Mouse (Mus musculus) CD4-positive helper T cell, adult 2 months (primary cell): ENCODE data around the gene Osm.

Experiments used
- DNase-seq: peaks from one replicate; pipeline ENCODE4 v3.0.0-alpha.2; 2012; ENCODE audit warnings: low read depth, missing footprints, low spot score

Gene Osm

DNA sequence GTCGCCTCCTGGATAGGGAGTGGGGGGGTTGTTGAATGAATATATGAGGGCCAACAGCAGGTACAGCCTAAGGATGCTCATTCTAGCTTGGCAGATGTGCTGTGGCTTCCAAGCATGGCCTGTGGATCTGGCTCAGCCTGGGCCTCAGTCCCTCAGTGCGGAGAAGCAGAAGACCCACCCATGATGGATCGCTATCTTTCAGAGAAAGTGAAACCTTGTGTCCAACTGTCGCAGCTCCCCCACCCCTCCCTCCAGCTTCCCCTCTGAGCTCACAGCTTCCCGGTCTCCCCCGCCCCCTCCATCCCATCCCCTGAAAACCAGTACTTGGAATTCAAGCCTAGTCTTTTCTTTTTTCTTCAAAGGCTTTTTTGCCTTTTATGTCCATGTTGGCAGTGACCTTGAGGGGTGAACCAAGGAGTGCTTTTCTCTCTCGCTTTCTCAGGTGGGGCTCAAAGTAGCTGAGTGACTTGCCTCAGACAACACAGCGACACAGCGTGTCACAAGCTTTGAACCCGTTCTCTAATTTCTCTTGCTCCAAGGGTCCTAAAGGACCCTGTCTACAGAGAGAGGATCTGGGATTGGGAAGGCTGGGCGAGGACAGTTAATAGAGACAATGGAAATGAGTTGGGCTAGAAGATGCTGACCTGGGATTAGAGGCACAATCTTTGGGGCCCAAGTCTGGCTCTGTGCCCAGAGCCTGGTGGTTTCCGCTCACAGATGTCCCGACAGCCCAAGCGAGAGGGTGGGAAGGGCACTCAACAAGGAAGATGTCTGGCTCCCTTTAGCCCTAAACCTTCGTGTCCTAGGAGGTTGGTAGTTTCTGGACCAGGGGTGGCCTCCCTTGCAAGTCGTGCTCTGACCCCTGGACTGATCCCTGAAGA is at the start of gene Osm:
Gene Osm (plus strand): TSS at position 756 of the 881 bp plus-strand sequence.
- DNase-seq: peak; percentile 84

DNA sequence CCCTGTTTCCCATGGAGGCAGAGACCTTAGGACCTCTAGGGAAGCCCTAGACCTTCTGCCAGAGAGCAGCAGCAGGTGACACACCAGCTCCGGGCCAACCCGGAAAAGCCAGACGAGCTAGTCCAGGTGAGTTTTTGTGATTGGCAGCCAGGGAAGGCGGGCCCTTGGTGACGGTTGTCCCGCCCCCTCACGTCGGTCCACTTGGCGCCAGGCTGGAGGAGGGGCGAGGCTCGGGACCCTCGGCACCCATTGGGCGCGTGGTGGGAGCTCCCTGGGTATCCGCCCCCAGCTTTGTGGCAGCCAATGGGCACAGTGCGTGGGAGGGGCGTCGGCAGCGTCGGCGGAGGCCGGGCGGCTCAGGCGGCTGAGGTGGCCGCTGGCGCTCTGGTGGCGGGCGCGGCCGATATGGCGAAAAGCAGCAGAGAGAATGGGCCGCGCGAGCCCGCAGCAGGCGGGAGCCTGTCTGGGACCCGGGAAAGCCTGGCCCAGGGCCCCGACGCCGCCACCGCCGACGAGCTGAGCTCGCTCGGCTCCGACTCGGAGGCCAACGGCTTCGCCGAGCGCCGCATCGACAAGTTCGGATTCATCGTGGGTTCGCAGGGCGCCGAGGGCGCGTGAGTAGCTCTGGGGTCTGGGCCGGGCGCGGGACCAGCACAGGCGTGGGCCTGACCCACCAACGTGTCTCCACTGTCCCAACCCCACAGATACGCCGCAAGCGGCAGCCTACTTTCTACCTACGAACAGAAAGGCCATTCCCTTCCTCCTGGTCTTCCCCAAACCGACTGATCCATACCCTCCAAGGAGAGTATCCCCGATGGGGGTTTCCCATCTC is 49.5 kb upstream of the Osm start, which contains the start of gene Tbc1d10a:
Gene Tbc1d10a (plus strand): TSS at position 304 of the 832 bp plus-strand sequence.
- DNase-seq: peak; percentile 99

- DNase-seq: no peak
Observed at GRCm38 (mm10) chr11:4187318-4187700, 48.9 kb upstream of the Osm start.

GRCm38 (mm10) chr11:4189182-4189581 is 47.0 kb upstream of the Osm start:
- DNase-seq: no peak

DNA sequence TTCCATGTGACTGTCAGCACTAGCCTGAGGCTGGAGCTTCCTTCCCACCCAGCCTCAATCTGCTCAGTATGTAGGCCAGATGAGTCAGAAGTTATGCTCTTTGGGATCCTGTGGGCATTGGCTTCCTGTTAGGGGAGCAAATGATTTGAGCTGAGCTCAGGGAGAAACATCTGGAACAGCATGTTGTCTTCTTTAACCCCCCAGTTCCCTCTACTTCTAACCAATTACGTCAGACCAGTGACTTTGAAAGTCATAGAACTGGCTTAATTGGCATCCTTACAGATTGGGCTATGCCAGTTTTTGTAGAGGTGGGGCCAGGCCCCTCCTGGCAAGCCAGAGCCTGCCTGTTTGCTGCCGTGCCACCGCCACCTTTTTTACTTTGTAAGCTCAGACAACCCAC is 45.5 kb upstream of the Osm start:
- DNase-seq: no peak

GRCm38 (mm10) chr11:4192757-4193156 is 43.5 kb upstream of the Osm start:
- no peak for DNase-seq

GRCm38 (mm10) chr11:4193420-4193819 is 42.8 kb upstream of the Osm start:
- DNase-seq: no peak

DNA sequence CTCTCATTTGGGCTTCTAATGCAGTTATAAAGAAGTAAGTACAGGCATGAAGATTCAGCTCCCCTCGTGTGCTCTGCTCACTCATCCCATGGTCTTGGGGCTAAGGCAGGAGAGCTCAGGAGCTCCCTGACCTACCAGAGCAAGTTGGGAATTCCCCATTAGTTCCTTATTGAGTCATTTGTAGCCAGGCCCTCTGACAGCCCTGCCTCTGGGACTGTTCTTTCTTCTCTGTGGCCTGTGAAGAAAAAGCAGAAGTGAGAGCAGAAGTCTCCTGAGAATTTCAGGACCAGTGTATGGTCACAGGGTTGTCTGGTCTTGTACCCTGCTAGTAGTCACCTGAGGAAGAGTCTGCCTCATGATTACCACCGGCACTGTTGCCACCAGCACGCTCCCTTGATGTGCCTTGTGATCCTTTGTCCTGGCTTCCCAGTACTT is 40.6 kb upstream of the Osm start:
- peak; percentile 37 for DNase-seq

- no peak for DNase-seq
Observed at GRCm38 (mm10) chr11:4196636-4197035, 39.6 kb upstream of the Osm start.

DNA sequence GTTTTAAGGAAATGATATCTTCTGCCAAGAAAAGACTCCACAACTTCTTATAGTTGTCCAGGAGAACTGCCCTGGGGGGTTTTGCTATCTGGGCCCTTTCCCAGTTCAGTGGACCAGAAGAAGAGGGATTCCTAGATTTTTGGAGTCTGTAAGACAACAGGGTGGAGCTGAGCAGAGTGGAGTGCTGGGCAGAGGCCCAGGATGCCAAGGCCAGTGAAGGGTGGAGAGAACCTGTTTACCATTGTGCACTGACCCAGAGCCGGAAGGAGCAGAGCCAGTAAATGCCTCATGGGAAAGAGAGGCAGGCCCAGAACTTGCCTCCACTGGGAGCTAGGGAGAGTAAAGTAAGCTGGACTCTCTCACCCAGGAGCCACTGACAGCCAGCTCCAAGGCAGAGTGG is 38.5 kb upstream of the Osm start:
- no peak for DNase-seq

GRCm38 (mm10) chr11:4201981-4202700 is 34.1 kb upstream of the Osm start:
- peak; percentile 43 for DNase-seq

- peak; percentile 79 for DNase-seq
Observed at GRCm38 (mm10) chr11:4202995-4203704, 33.1 kb upstream of the Osm start.

DNA sequence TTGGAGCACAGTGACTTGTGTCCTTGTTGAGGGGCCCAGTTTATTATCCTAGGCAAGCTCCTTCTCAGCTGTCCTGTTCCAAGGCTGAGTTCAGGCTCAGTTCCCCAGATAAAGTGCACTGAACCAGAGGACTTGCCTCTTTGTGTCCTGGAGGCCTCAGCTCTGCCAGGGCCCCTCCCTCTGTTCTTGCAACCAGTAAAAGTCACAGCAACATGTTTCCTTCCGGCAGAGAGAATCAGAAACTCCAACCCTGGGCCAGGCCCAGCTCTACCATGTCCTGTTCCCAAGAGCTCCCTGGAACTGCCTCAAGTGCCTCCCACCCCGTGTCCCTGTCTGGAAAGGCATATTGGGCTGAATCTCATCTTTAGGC is 32.5 kb upstream of the Osm start:
- peak; percentile 71 for DNase-seq

DNA sequence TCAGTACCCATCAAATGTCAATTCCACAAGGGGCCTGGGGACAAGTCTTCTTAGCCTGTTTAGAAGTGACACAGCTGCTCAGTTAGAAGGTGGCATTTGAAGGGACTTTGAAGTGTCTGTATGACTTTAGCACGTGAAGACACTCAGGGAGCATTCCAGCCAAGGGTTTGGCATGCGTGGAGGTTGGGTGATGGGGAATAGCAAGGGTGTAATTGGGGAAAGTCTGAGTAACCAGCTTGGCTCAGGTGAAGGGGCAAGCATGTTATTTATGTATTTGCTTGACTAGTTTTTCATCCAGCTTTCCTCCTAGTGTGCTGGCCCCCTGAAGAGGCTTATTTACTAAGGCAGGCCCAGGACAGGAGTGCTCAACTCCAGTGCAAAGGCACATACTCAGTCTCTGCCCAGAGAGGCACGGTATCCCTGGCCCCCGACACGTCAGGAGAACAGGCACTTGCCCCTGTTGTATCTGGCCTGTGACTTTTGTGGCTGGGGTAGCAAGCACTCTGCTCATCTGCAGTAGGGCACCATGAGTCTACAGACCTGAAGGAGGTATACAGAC is 31.0 kb upstream of the Osm start:
- no peak for DNase-seq

DNA sequence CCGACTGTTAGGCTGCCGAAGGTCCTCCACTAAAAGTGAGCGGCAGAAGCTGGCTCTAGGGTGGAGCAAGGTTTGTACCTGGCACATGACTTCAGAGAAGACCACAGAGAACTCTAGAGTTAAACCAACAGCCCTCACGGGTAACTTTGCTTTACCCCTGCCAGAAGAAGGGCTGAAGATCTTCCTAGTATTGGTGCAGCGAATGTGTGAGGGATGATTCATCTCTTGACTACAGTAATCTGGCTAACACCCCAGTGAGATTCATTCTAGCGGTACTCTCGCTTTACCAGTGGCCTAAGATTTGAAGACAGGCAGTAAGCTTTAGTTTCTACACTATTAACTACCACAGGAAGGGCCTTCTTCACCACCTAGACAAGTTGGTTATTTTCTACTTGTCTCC is 30.3 kb upstream of the Osm start:
- peak; percentile 64 for DNase-seq

GRCm38 (mm10) chr11:4206563-4206962 is 29.7 kb upstream of the Osm start:
- DNase-seq: peak; percentile 76

GRCm38 (mm10) chr11:4207655-4208054 is 28.6 kb upstream of the Osm start:
- no peak for DNase-seq

- DNase-seq: peak; percentile 27
Observed at GRCm38 (mm10) chr11:4209556-4209955, 26.7 kb upstream of the Osm start.

- no peak for DNase-seq
Observed at GRCm38 (mm10) chr11:4210786-4211185, 25.4 kb upstream of the Osm start.

- no peak for DNase-seq
Observed at GRCm38 (mm10) chr11:4213107-4213506, 23.1 kb upstream of the Osm start.

- no peak for DNase-seq
Observed at GRCm38 (mm10) chr11:4214572-4214971, 21.6 kb upstream of the Osm start.
